24 mouse cellular contexts compared by ENCODE assay signal in the genomic region with DNA sequence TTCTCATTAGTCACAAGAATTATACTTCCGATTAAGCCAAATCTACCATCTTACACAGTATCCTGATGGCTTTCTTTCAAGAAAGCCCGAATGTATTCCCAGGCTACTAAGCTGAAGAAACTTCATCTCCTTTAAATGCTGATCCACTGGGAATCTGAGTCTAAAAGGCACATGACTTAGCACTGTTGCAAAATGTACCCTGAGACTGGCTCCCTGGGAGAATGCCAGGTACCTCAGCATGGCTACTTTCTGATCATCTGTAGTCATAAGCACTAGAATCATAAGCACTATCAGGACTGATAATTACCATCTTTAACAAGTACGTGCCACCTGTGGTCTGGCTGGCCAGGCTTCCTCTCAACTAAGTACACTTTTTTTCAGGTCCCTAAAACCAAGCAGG. TPM values are rescaled to one million over a fixed set of nuclear protein-coding genes. Genes with fewer than 3 reads are reported as not detected.
DNase-seq lines count a peak whose midpoint lies in the region; ATAC-seq and TF ChIP-seq lines count a peak whose summit lies in the region.
"Had no signal": no experiment of that assay in that cellular context is flagged by ENCODE, and none has a peak within 500 bp of the region (broad histone marks: within the 10 kb centered on the region; RNA-seq: fewer than 3 reads in every experiment).

No protein-coding gene starts in this region.

- H3K4me1 ChIP-seq in heart, embryonic 13.5 days, result peaks cover 16% of the 10 kb centered on the region
- H3K4me1 ChIP-seq in heart, adult 2 months (ENCODE audit: control insufficient read depth, insufficient read depth, low read length), result peaks cover 8% of the 10 kb centered on the region
- peaks cover 8% of the 10 kb centered on the region; the same call in 1 of the 2 replicates for H3K4me1 ChIP-seq in lung, embryonic 15.5 days
- H3K4me1 ChIP-seq: limb, embryonic 12.5 days; liver, embryonic 13.5 days; midbrain, embryonic 15.5 days; neural tube, embryonic 12.5 days had no signal

- H3K79me2 ChIP-seq in heart, adult 2 months (replicated peaks; ENCODE audit: control insufficient read depth, insufficient read depth, low read length), result no peaks in the 10 kb centered on the region

- ATAC-seq in heart, embryonic 13.5 days (ENCODE audit: extremely low read depth, insufficient number of reproducible peaks, low FRiP score, low TSS enrichment), result no peak
- ATAC-seq in lung, embryonic 15.5 days (ENCODE audit: borderline replicate concordance, extremely low read depth, low FRiP score, low TSS enrichment), result no peak
- ATAC-seq: CD4-positive, CD25-positive, alpha-beta regulatory T cell, adult 4 months; forebrain, embryonic 14.5 days; hindbrain, postnatal 0 days; intestine, embryonic 16.5 days; midbrain, embryonic 15.5 days had no signal

- 77% methylated on average over 3 of the region's 3 CpGs for WGBS in heart, embryonic 13.5 days
- 87% methylated on average over 3 of the region's 3 CpGs for WGBS in heart, adult 2 months
- 88% methylated on average over 3 of the region's 3 CpGs for WGBS in lung, embryonic 15.5 days

- H3K4me3 ChIP-seq in heart, embryonic 13.5 days, result no peak overlapping the region
- no peak overlapping the region for H3K4me3 ChIP-seq in heart, adult 2 months
- no peak overlapping the region for H3K4me3 ChIP-seq in lung, embryonic 15.5 days
- H3K4me3 ChIP-seq: embryonic facial prominence, embryonic 15.5 days; limb, embryonic 12.5 days; liver, embryonic 13.5 days; midbrain, embryonic 15.5 days; neural tube, embryonic 12.5 days had no signal

- peak overlapping the region; percentile 67 for H3K27ac ChIP-seq in heart, embryonic 13.5 days (replicated peaks)
- no peak overlapping the region for H3K27ac ChIP-seq in heart, adult 2 months
- peak overlapping the region; percentile 73 for H3K27ac ChIP-seq in lung, embryonic 15.5 days
- H3K27ac ChIP-seq: embryonic facial prominence, embryonic 15.5 days; hindbrain, postnatal 0 days; limb, embryonic 12.5 days; liver, embryonic 13.5 days; macrophage; midbrain, embryonic 15.5 days; neural tube, embryonic 12.5 days had no signal

- DNase-seq in adrenal gland, postnatal 14 days, result peak; percentile 46
- no peak for DNase-seq in adrenal gland, adult 18-20 months (ENCODE audit: low spot score in 2 of 2)
- DNase-seq in heart, adult 2 months, result no peak
- DNase-seq in lung, postnatal 4 days, result no peak
- peak; percentile 33 for DNase-seq in skeletal muscle tissue, adult 2 months (ENCODE audit: low read depth, low spot score)
- DNase-seq: adrenal gland, adult 8-10 months; cerebellum, adult 9-10 months; heart, adult 18-20 months; kidney, postnatal 36 days; layer of hippocampus, postnatal 36 days; liver, embryonic 13.5 days; right cerebral cortex, postnatal 14 days; spleen, adult 18-20 months had no signal

- intact Hi-C loops in heart, adult 2 months (cut with DNase I), result no loop called here

- H3K4me2 ChIP-seq in heart, embryonic 13.5 days, result no peak overlapping the region
- no peak overlapping the region for H3K4me2 ChIP-seq in lung, embryonic 15.5 days
- H3K4me2 ChIP-seq: embryonic facial prominence, embryonic 15.5 days; limb, embryonic 12.5 days; liver, embryonic 13.5 days; midbrain, embryonic 15.5 days; neural tube, embryonic 12.5 days had no signal

- no peak for TF ChIP-seq EP300 in heart, adult 2 months (IDR thresholded peaks at IDR 0.05; ENCODE audit: insufficient read depth, low read depth, low read length)

- H3K9me3 ChIP-seq in heart, embryonic 13.5 days, result no peaks in the 10 kb centered on the region
- no peaks in the 10 kb centered on the region for H3K9me3 ChIP-seq in lung, embryonic 15.5 days
- H3K9me3 ChIP-seq: embryonic facial prominence, embryonic 15.5 days; limb, embryonic 12.5 days; liver, embryonic 13.5 days; midbrain, embryonic 15.5 days; neural tube, embryonic 12.5 days had no signal

- peaks cover 30% of the 10 kb centered on the region for H3K36me3 ChIP-seq in heart, embryonic 13.5 days
- peaks cover 14% of the 10 kb centered on the region for H3K36me3 ChIP-seq in heart, adult 2 months (ENCODE audit: control insufficient read depth, insufficient read depth, low read length)
- H3K36me3 ChIP-seq in lung, embryonic 15.5 days, result no peaks in the 10 kb centered on the region
- H3K36me3 ChIP-seq: embryonic facial prominence, embryonic 15.5 days; limb, embryonic 12.5 days; liver, embryonic 13.5 days; midbrain, embryonic 15.5 days; neural tube, embryonic 12.5 days had no signal

- H3K27me3 ChIP-seq in heart, embryonic 13.5 days (replicated peaks), result no peaks in the 10 kb centered on the region
- H3K27me3 ChIP-seq in heart, adult 2 months (ENCODE audit: control insufficient read depth, insufficient read depth, low read length), result no peaks in the 10 kb centered on the region
- H3K27me3 ChIP-seq in lung, embryonic 15.5 days, result no peaks in the 10 kb centered on the region
- H3K27me3 ChIP-seq: embryonic facial prominence, embryonic 15.5 days; limb, embryonic 12.5 days; liver, embryonic 13.5 days; midbrain, embryonic 15.5 days; neural tube, embryonic 12.5 days had no signal

- no peak for TF ChIP-seq CTCF in heart, adult 2 months (IDR thresholded peaks at IDR 0.05)

- H3K9ac ChIP-seq in heart, embryonic 13.5 days, result no peak overlapping the region
- no peak overlapping the region for H3K9ac ChIP-seq in heart, adult 2 months (ENCODE audit: low read depth, low read length)
- no peak overlapping the region for H3K9ac ChIP-seq in lung, embryonic 15.5 days
- H3K9ac ChIP-seq: embryonic facial prominence, embryonic 15.5 days; limb, embryonic 12.5 days; liver, embryonic 13.5 days; midbrain, embryonic 15.5 days; neural tube, embryonic 12.5 days had no signal

- no peak for TF ChIP-seq POLR2A in heart, adult 2 months (IDR thresholded peaks at IDR 0.05; ENCODE audit: insufficient read depth, low read depth, low read length)

RNA-seq across cellular contexts. Expression of a gene that starts 35.5 kb away (rescaled TPM):
- 7.3 and 13.0 TPM in 2 replicates for total RNA-seq in adrenal gland, postnatal 14 days (2021)
- total RNA-seq in adrenal gland, adult 18-20 months (2021), result 1 to 10 TPM; 4.2 to 6.1 TPM
- polyA plus RNA-seq in heart, embryonic 13.5 days (2015; fragmentation: Nextera tagmentation; extraction: Ambion mirVana), result 22.3 and 25.9 TPM in 2 replicates
- total RNA-seq in heart, adult 2 months (2021), result 1 to 10 TPM; 5.3 to 5.4 TPM
- 5.4 and 7.7 TPM in 2 replicates for polyA plus RNA-seq in heart, adult 2 months (2012; rRNA removed)
- 18.4 and 19.7 TPM in 2 replicates for polyA plus RNA-seq in lung, embryonic 15.5 days (2015; fragmentation: Nextera tagmentation; extraction: Ambion mirVana)

Comparison
In these comparisons a context has a peak if more than half of its experiments do, and no peak if none do; other contexts are left out.
1. DNase-seq: peak in adrenal gland, postnatal 14 days (single experiment) and skeletal muscle tissue, adult 2 months (single experiment); none in adrenal gland, adult 18-20 months (0 of 2), heart, adult 2 months (0 of 2) and lung, postnatal 4 days (0 of 2).